Mouse (Mus musculus) liver, embryonic 12.5 days (tissue): Measurements from ENCODE around the gene Atp5c1. TPM values are rescaled to one million over a fixed set of nuclear protein-coding genes. Genes with fewer than 3 reads are reported as not detected.

Experiments
- ATAC-seq: fragments of 200-750 bp; cut with Nextera tagmentation; 2 replicates; pipeline ENCODE4 v1.8.0; 2017; ENCODE audit warnings: moderate number of reproducible peaks, mild to moderate bottlenecking, moderate library complexity
- H3K27ac ChIP-seq: fragments of 300-500 bp; sonication (generic); 2 replicates; pipeline ENCODE4 v1.5.1; 2016; ENCODE audit warnings: mild to moderate bottlenecking
- H3K27me3 ChIP-seq: fragments of 300-500 bp; sonication (generic); replicated peaks from 2 replicates; pipeline ENCODE4 v1.6.1; 2016; ENCODE audit warnings: mild to moderate bottlenecking, moderate library complexity
- H3K36me3 ChIP-seq: fragments of 300-500 bp; sonication (generic); 2 replicates; pipeline ENCODE4 v1.6.1; 2016; ENCODE audit warnings: mild to moderate bottlenecking, moderate library complexity
- H3K4me1 ChIP-seq: fragments of 300-500 bp; sonication (generic); 2 replicates; pipeline ENCODE4 v1.6.1; 2016
- H3K4me2 ChIP-seq: fragments of 300-500 bp; sonication (generic); 2 replicates; pipeline ENCODE4 v1.6.1; 2016; ENCODE audit warnings: mild to moderate bottlenecking, moderate library complexity
- H3K4me3 ChIP-seq: fragments of 300-500 bp; sonication (generic); 2 replicates; pipeline ENCODE4 v1.5.1; 2016; ENCODE audit warnings: mild to moderate bottlenecking, moderate library complexity
- H3K9ac ChIP-seq: fragments of 300-500 bp; sonication (generic); 2 replicates; pipeline ENCODE4 v1.6.1; 2016; ENCODE audit warnings: mild to moderate bottlenecking, moderate library complexity
- H3K9me3 ChIP-seq: fragments of 300-500 bp; sonication (generic); replicated peaks from 2 replicates; pipeline ENCODE4 v1.6.1; 2016; ENCODE audit warnings: mild to moderate bottlenecking, moderate library complexity
- whole genome bisulfite sequencing: fragments of 180-500 bp; shearing (Covaris S2); methylation state at CpG from one replicate; pipeline ENCODE4 v1.1.7; 2016; ENCODE audit not compliant: insufficient replicate concordance; 5-methylcytosine and 5-hydroxymethylcytosine counted together
- polyA plus RNA-seq: library from polyadenylated mRNA; unstranded; fragments of >200 nt; fragmentation: Nextera tagmentation; extraction: Ambion mirVana; gene quantifications from 2 replicates; pipeline ENCODE4 v1.2.1, GENCODE M21; 2016

Atp5c1 gene
- polyA plus RNA-seq, 1 experiment from 2014 or later = 425 TPM

GRCm38 (mm10) chr2:10049456-10049855, 30.9 kb downstream of the Atp5c1 start:
- peak overlapping the region; percentile 60; the same call in 1 of the 2 replicates for H3K27ac ChIP-seq
- H3K9ac ChIP-seq = peak overlapping the region; percentile 89
- WGBS = 9% methylated on average over 10 of the region's 10 CpGs

DNA sequence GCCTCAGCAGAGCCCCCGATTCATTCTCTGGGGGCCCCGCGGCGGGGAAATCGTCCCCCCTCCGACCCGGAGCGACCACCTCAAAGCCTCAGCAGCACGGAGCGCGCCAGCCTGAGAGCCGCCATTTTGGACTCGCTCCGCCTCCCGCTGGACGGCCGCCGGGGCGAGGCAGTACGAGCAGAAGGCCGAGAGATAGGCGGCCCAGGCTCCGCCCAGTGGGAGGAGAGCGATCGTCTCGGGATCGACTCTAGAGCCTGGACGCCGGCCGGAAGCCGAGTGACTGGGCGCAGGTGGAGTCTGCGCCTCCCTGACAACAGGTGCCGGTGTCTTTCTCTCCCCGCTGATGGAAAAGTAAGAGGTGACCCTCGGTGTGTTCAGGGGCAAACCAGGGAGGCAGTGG, 31.8 kb downstream of the Atp5c1 start, which contains the start of gene Taf3:
TSS of gene Taf3 (minus strand) at position 136 of the 400 bp plus-strand sequence.
- no peaks in the 10 kb centered on the region for H3K27me3 ChIP-seq
- peak within 1 kb of the TSS; percentile 98 for H3K4me3 ChIP-seq
- peak within 1 kb of the TSS; percentile 89 for H3K9ac ChIP-seq
- WGBS = under 1% methylated on average over 36 of the region's 36 CpGs
- H3K9me3 ChIP-seq = no peaks in the 10 kb centered on the region
- peaks cover 26% of the 10 kb centered on the region for H3K4me1 ChIP-seq
- ATAC-seq = peak; percentile 95
- peak within 1 kb of the TSS; percentile 86 for H3K4me2 ChIP-seq
- peaks cover 5% of the 10 kb centered on the region; the same call in 1 of the 2 replicates for H3K36me3 ChIP-seq
- peak within 1 kb of the TSS; percentile 60 for H3K27ac ChIP-seq

More at GRCm38 (mm10) chr2:10049456-10049855, 30.9 kb downstream of the Atp5c1 start:
- ATAC-seq = no peak
- Histone ChIP-seq H3K4me1 (peaks cover 26% of the 10 kb centered on the region), H3K27me3 (no peaks in the 10 kb centered on the region), H3K4me3 (peak overlapping the region; percentile 98), H3K4me2 (peak overlapping the region; percentile 85), H3K9me3 (no peaks in the 10 kb centered on the region), H3K36me3 (peaks cover 13% of the 10 kb centered on the region; the same call in 1 of the 2 replicates)

- H3K36me3 ChIP-seq = no peaks in the 10 kb centered on the region
- peak overlapping the region; percentile 89 for H3K9ac ChIP-seq
- no peaks in the 10 kb centered on the region for H3K27me3 ChIP-seq
- peak overlapping the region; percentile 86 for H3K4me2 ChIP-seq
- H3K9me3 ChIP-seq = no peaks in the 10 kb centered on the region
- WGBS = 1% methylated on average over 47 of the region's 47 CpGs
- ATAC-seq = peak; percentile 56
- peak overlapping the region; percentile 54 for H3K27ac ChIP-seq
- H3K4me1 ChIP-seq = peaks cover 26% of the 10 kb centered on the region
- peak overlapping the region; percentile 98 for H3K4me3 ChIP-seq
These were observed 32.4 kb downstream of the Atp5c1 start for GRCm38 (mm10) chr2:10047758-10048436.

- Histone ChIP-seq H3K4me3 (no peak overlapping the region), H3K9me3 (no peaks in the 10 kb centered on the region), H3K4me2 (no peak overlapping the region), H3K9ac (no peak overlapping the region), H3K4me1 (peaks cover 30% of the 10 kb centered on the region), H3K27me3 (no peaks in the 10 kb centered on the region), H3K27ac (no peak overlapping the region), H3K36me3 (peaks cover 9% of the 10 kb centered on the region)
- 88% methylated on average over 3 of the region's 3 CpGs for WGBS
- no peak for ATAC-seq
These were observed 45.3 kb downstream of the Atp5c1 start for GRCm38 (mm10) chr2:10034976-10035375.

DNA sequence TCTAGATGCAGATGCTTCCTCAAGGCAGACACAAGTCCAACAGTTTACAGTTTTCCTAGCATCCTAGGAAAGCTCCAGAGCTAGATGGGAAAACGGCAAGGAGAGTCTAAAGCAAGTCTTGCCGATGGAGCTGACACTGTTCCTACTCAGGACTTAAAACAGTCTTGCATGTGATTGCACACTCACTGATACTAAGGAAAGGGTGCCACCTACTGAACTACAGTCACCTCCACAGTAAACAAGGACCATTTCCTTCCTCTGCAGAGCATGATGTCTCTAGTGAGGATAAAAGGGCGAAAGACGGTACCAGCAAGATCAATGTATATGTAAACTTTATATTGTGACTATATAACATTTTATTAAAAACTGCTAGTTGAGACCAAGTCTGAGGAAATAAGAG, 46.6 kb downstream of the Atp5c1 start:
- 54% methylated on average over 4 of the region's 4 CpGs for WGBS
- H3K4me2 ChIP-seq = no peak overlapping the region
- ATAC-seq = no peak
- no peaks in the 10 kb centered on the region for H3K9me3 ChIP-seq
- H3K27ac ChIP-seq = no peak overlapping the region
- H3K36me3 ChIP-seq = no peaks in the 10 kb centered on the region
- peaks cover 24% of the 10 kb centered on the region for H3K4me1 ChIP-seq
- H3K27me3 ChIP-seq = no peaks in the 10 kb centered on the region
- H3K9ac ChIP-seq = no peak overlapping the region
- H3K4me3 ChIP-seq = no peak overlapping the region

- H3K4me2 ChIP-seq = no peak overlapping the region
- no peaks in the 10 kb centered on the region for H3K27me3 ChIP-seq
- no peak overlapping the region for H3K4me3 ChIP-seq
- ATAC-seq = no peak
- H3K36me3 ChIP-seq = no peaks in the 10 kb centered on the region
- no peak overlapping the region for H3K9ac ChIP-seq
- peaks cover 25% of the 10 kb centered on the region for H3K4me1 ChIP-seq
- H3K9me3 ChIP-seq = no peaks in the 10 kb centered on the region
- no peak overlapping the region for H3K27ac ChIP-seq
- WGBS = 83% methylated on average over 7 of the region's 7 CpGs
These were observed 50.6 kb downstream of the Atp5c1 start for GRCm38 (mm10) chr2:10029755-10030154.

DNA sequence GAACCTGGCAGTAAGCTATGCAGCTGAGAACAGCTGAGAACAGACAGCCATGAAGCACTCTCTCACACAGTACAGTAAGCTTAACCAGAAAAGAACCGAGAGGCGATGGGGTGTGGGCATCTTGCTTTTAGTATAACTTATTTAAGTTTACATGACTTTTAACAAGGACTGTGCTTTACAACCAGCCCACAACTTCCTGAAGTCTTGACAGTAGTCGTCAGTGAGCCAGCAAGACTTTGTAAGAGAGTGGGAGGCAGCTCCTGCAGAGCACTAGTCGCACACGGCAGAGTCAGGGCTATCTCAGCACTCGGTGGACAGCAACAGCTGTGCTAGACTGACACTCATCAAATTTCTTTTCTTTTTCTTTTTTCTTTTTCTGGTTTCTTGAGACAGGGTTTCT, 56.0 kb downstream of the Atp5c1 start:
- ATAC-seq = no peak
- Histone ChIP-seq H3K27me3 (no peaks in the 10 kb centered on the region), H3K9me3 (no peaks in the 10 kb centered on the region), H3K4me3 (no peak overlapping the region), H3K27ac (no peak overlapping the region), H3K36me3 (no peaks in the 10 kb centered on the region), H3K9ac (no peak overlapping the region), H3K4me2 (no peak overlapping the region), H3K4me1 (peaks cover 9% of the 10 kb centered on the region; the same call in 1 of the 2 replicates)
- WGBS = 62% methylated on average over 6 of the region's 6 CpGs

DNA sequence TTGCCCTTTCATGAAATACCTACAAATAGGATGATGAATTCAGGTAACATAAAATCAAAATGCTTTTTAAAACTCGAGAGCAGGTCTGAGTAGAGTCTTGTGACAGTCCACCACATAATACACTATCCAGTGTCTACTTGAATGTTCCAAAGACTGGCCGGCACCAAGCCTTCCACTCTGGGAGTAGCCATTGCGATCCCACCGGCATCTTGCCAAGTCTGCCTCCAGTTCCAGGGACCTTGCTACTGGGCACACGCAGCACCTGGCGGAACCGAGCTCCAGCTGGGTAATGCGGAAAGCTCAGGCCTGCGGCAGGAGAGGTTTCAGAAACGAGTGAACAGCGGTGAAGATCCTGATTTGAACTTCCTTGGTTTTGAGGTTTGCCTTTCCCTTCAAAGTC, 59.0 kb downstream of the Atp5c1 start:
- H3K9ac ChIP-seq = no peak overlapping the region
- no peaks in the 10 kb centered on the region for H3K36me3 ChIP-seq
- no peak overlapping the region for H3K4me2 ChIP-seq
- no peak for ATAC-seq
- H3K27me3 ChIP-seq = no peaks in the 10 kb centered on the region
- peaks cover 4% of the 10 kb centered on the region; the same call in 1 of the 2 replicates for H3K4me1 ChIP-seq
- 84% methylated on average over 11 of the region's 11 CpGs for WGBS
- H3K9me3 ChIP-seq = no peaks in the 10 kb centered on the region
- no peak overlapping the region for H3K4me3 ChIP-seq
- no peak overlapping the region for H3K27ac ChIP-seq

DNA sequence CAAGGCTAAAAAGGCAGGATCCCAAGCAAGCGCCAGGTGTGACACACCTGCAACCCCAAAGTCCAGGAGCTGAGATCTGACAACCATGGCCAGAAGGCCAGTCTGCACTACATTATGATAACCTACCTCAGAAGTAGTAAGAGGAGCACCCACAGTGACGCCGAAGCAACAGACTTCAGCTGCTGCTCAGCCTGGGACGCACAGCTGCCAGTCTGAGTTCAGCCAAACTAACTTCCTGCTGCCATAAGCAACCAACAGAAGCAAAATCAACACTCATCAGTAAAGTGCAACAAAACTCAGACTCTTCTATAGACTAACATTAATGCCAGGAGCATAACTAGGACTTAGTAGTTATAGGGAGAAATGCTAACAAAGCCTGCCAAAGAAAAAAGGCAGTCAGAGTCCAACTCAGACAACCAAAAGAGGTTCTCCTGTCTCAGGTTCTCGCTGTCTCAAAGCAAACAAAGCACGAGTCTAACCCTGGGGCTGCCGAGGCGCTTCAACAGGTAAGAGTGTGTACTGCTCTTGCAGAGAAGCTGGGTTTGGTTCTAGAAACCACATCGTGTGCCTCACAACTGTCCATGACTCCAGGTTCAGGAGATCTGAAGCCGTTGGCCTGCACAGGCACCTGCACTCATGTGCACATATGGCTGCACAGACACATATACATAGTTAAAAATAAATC, 65.2 kb downstream of the Atp5c1 start:
- Histone ChIP-seq H3K4me2 (no peak overlapping the region), H3K9me3 (no peaks in the 10 kb centered on the region), H3K4me3 (no peak overlapping the region), H3K9ac (no peak overlapping the region), H3K36me3 (no peaks in the 10 kb centered on the region), H3K4me1 (peaks cover 14% of the 10 kb centered on the region), H3K27me3 (no peaks in the 10 kb centered on the region), H3K27ac (no peak overlapping the region)
- 75% methylated on average over 10 of the region's 10 CpGs for WGBS
- ATAC-seq = no peak

DNA sequence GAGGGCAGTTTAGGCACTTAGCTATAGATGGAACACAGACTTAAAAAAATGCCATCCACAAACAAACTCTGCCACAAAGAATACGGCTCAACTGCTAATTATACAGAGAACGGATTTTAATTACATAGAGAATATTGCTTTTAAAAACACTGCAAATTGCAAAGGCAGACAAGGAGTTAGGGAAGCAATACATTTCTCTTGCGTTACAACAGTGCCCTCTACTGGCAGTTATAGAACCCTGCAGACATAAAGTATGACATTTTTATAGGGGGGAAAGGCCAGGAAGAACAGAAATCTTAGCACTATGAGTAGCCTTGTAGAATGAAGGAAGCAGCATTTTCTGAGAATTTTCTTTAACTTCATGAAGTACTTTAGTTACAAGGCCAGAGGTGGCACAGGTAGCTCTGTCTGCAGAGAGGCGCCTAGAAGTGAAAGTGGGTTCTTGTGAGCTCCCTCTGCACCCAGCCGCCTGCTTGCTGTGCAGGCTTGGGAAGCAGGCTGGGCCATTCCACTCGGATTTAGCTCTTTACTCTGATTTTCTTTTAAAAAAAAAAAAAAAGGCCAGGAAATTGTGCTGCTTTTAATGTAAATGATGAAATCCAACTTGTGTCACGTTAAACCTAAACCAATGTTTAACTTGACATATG, 69.9 kb downstream of the Atp5c1 start:
- H3K4me3 ChIP-seq = no peak overlapping the region
- 39% methylated on average over 7 of the region's 7 CpGs for WGBS
- H3K36me3 ChIP-seq = no peaks in the 10 kb centered on the region
- no peak for ATAC-seq
- H3K4me1 ChIP-seq = peaks cover 43% of the 10 kb centered on the region
- no peak overlapping the region for H3K9ac ChIP-seq
- no peaks in the 10 kb centered on the region for H3K27me3 ChIP-seq
- H3K27ac ChIP-seq = no peak overlapping the region
- H3K9me3 ChIP-seq = no peaks in the 10 kb centered on the region
- H3K4me2 ChIP-seq = no peak overlapping the region

- Histone ChIP-seq H3K9me3 (no peaks in the 10 kb centered on the region), H3K4me2 (no peak overlapping the region), H3K36me3 (no peaks in the 10 kb centered on the region), H3K27ac (no peak overlapping the region), H3K4me1 (peaks cover 37% of the 10 kb centered on the region), H3K27me3 (no peaks in the 10 kb centered on the region), H3K9ac (no peak overlapping the region), H3K4me3 (no peak overlapping the region)
- ATAC-seq = no peak
- WGBS = 77% methylated on average over 13 of the region's 13 CpGs
These were observed 70.5 kb downstream of the Atp5c1 start for GRCm38 (mm10) chr2:10009671-10010254.

- Histone ChIP-seq H3K27ac (no peak overlapping the region), H3K9me3 (no peaks in the 10 kb centered on the region), H3K4me3 (no peak overlapping the region), H3K4me2 (peak overlapping the region; percentile 39), H3K27me3 (no peaks in the 10 kb centered on the region), H3K36me3 (no peaks in the 10 kb centered on the region), H3K4me1 (peaks cover 35% of the 10 kb centered on the region), H3K9ac (no peak overlapping the region)
- 15% methylated on average over 4 of the region's 4 CpGs for WGBS
- ATAC-seq = no peak
These were observed 71.7 kb downstream of the Atp5c1 start for GRCm38 (mm10) chr2:10008593-10008992.
